Mouse (Mus musculus): ENCODE data around the gene Gm49358. TPM values are rescaled to one million over a fixed set of nuclear protein-coding genes. Genes with fewer than 3 reads are reported as not detected.
A peak's percentile ranks its signal among the peaks of the same experiment; 100 is the strongest.

Gene Gm49358
- polyA plus RNA-seq, 1 experiment: not detected

- H3K27ac ChIP-seq (ENCODE audit: insufficient read depth, low read length): no peak overlapping the region
- no peak overlapping the region for H3K4me3 ChIP-seq (replicated peaks; ENCODE audit: insufficient read depth, low read depth, low read length)
- no peaks in the 10 kb centered on the region for H3K4me1 ChIP-seq (ENCODE audit: control insufficient read depth, insufficient read depth, low read length)
- no peak for DNase-seq
- WGBS: 79% methylated on average over 4 of the region's 4 CpGs
- no peaks in the 10 kb centered on the region for H3K27me3 ChIP-seq (ENCODE audit: control insufficient read depth, insufficient read depth, low read length)
- TF ChIP-seq CTCF (IDR thresholded peaks at IDR 0.05; ENCODE audit: borderline replicate concordance, insufficient read depth, low read depth, low read length) (no peak), POLR2A (IDR thresholded peaks at IDR 0.05; ENCODE audit: borderline replicate concordance, insufficient read depth, low read length) (no peak)
These were observed 96.6 kb downstream of the Gm49358 start for GRCm38 (mm10) chr10:86860396-86860795.

GRCm38 (mm10) chr10:86862496-86862895 lies 98.7 kb downstream of the Gm49358 start:
- Histone ChIP-seq H3K27me3 (ENCODE audit: control insufficient read depth, insufficient read depth, low read length) (no peaks in the 10 kb centered on the region), H3K27ac (ENCODE audit: insufficient read depth, low read length) (no peak overlapping the region), H3K4me1 (ENCODE audit: control insufficient read depth, insufficient read depth, low read length) (no peaks in the 10 kb centered on the region), H3K4me3 (replicated peaks; ENCODE audit: insufficient read depth, low read depth, low read length) (no peak overlapping the region)
- WGBS: 80% methylated on average over 6 of the region's 6 CpGs
- TF ChIP-seq CTCF (IDR thresholded peaks at IDR 0.05; ENCODE audit: borderline replicate concordance, insufficient read depth, low read depth, low read length): no peak
- TF ChIP-seq POLR2A (IDR thresholded peaks at IDR 0.05; ENCODE audit: borderline replicate concordance, insufficient read depth, low read length): no peak
- no peak for DNase-seq

GRCm38 (mm10) chr10:86863429-86863828 lies 99.7 kb downstream of the Gm49358 start:
- no peak for DNase-seq
- H3K27ac ChIP-seq (ENCODE audit: insufficient read depth, low read length): no peak overlapping the region
- no peaks in the 10 kb centered on the region for H3K4me1 ChIP-seq (ENCODE audit: control insufficient read depth, insufficient read depth, low read length)
- TF ChIP-seq POLR2A (IDR thresholded peaks at IDR 0.05; ENCODE audit: borderline replicate concordance, insufficient read depth, low read length) (no peak), CTCF (IDR thresholded peaks at IDR 0.05; ENCODE audit: borderline replicate concordance, insufficient read depth, low read depth, low read length) (no peak)
- no peaks in the 10 kb centered on the region for H3K27me3 ChIP-seq (ENCODE audit: control insufficient read depth, insufficient read depth, low read length)
- no peak overlapping the region for H3K4me3 ChIP-seq (replicated peaks; ENCODE audit: insufficient read depth, low read depth, low read length)
- WGBS: 90% methylated on average over 6 of the region's 6 CpGs

GRCm38 (mm10) chr10:86872121-86872520 lies 108.3 kb downstream of the Gm49358 start:
- TF ChIP-seq CTCF (IDR thresholded peaks at IDR 0.05; ENCODE audit: borderline replicate concordance, insufficient read depth, low read depth, low read length) (no peak), POLR2A (IDR thresholded peaks at IDR 0.05; ENCODE audit: borderline replicate concordance, insufficient read depth, low read length) (no peak)
- Histone ChIP-seq H3K4me3 (replicated peaks; ENCODE audit: insufficient read depth, low read depth, low read length) (no peak overlapping the region), H3K27ac (ENCODE audit: insufficient read depth, low read length) (no peak overlapping the region), H3K27me3 (ENCODE audit: control insufficient read depth, insufficient read depth, low read length) (no peaks in the 10 kb centered on the region), H3K4me1 (ENCODE audit: control insufficient read depth, insufficient read depth, low read length) (no peaks in the 10 kb centered on the region)
- WGBS: 78% methylated on average over 7 of the region's 7 CpGs
- DNase-seq: no peak

- Histone ChIP-seq H3K4me3 (replicated peaks; ENCODE audit: insufficient read depth, low read depth, low read length) (no peak overlapping the region), H3K27me3 (ENCODE audit: control insufficient read depth, insufficient read depth, low read length) (no peaks in the 10 kb centered on the region), H3K4me1 (ENCODE audit: control insufficient read depth, insufficient read depth, low read length) (no peaks in the 10 kb centered on the region), H3K27ac (ENCODE audit: insufficient read depth, low read length) (no peak overlapping the region)
- no peak for TF ChIP-seq POLR2A (IDR thresholded peaks at IDR 0.05; ENCODE audit: borderline replicate concordance, insufficient read depth, low read length)
- no peak for TF ChIP-seq CTCF (IDR thresholded peaks at IDR 0.05; ENCODE audit: borderline replicate concordance, insufficient read depth, low read depth, low read length)
- DNase-seq: no peak
- 70% methylated on average over 5 of the region's 5 CpGs for WGBS
These were observed 108.8 kb downstream of the Gm49358 start for GRCm38 (mm10) chr10:86872591-86872990.

- Histone ChIP-seq H3K27ac (ENCODE audit: insufficient read depth, low read length) (no peak overlapping the region), H3K4me3 (replicated peaks; ENCODE audit: insufficient read depth, low read depth, low read length) (no peak overlapping the region), H3K27me3 (ENCODE audit: control insufficient read depth, insufficient read depth, low read length) (no peaks in the 10 kb centered on the region), H3K4me1 (ENCODE audit: control insufficient read depth, insufficient read depth, low read length) (peaks cover 5% of the 10 kb centered on the region; the same call in 1 of the 2 replicates)
- WGBS: 79% methylated on average over 7 of the region's 7 CpGs
- no peak for DNase-seq
- no peak for TF ChIP-seq POLR2A (IDR thresholded peaks at IDR 0.05; ENCODE audit: borderline replicate concordance, insufficient read depth, low read length)
- no peak for TF ChIP-seq CTCF (IDR thresholded peaks at IDR 0.05; ENCODE audit: borderline replicate concordance, insufficient read depth, low read depth, low read length)
These were observed 114.9 kb downstream of the Gm49358 start for GRCm38 (mm10) chr10:86878721-86879120.

- H3K4me1 ChIP-seq (ENCODE audit: control insufficient read depth, insufficient read depth, low read length): peaks cover 5% of the 10 kb centered on the region; the same call in 1 of the 2 replicates
- WGBS: 16% methylated on average over 5 of the region's 5 CpGs
- H3K4me3 ChIP-seq (replicated peaks; ENCODE audit: insufficient read depth, low read depth, low read length): no peak overlapping the region
- no peak for TF ChIP-seq CTCF (IDR thresholded peaks at IDR 0.05; ENCODE audit: borderline replicate concordance, insufficient read depth, low read depth, low read length)
- no peak for TF ChIP-seq POLR2A (IDR thresholded peaks at IDR 0.05; ENCODE audit: borderline replicate concordance, insufficient read depth, low read length)
- H3K27ac ChIP-seq (ENCODE audit: insufficient read depth, low read length): no peak overlapping the region
- DNase-seq: peak; percentile 34 to 67
- H3K27me3 ChIP-seq (ENCODE audit: control insufficient read depth, insufficient read depth, low read length): no peaks in the 10 kb centered on the region
These were observed 116.5 kb downstream of the Gm49358 start for GRCm38 (mm10) chr10:86880071-86880806.

- TF ChIP-seq POLR2A (IDR thresholded peaks at IDR 0.05; ENCODE audit: borderline replicate concordance, insufficient read depth, low read length) (no peak), CTCF (IDR thresholded peaks at IDR 0.05; ENCODE audit: borderline replicate concordance, insufficient read depth, low read depth, low read length) (no peak)
- no peak for DNase-seq
- H3K27ac ChIP-seq (ENCODE audit: insufficient read depth, low read length): no peak overlapping the region
- H3K4me3 ChIP-seq (replicated peaks; ENCODE audit: insufficient read depth, low read depth, low read length): no peak overlapping the region
- H3K27me3 ChIP-seq (ENCODE audit: control insufficient read depth, insufficient read depth, low read length): no peaks in the 10 kb centered on the region
- peaks cover 5% of the 10 kb centered on the region; the same call in 1 of the 2 replicates for H3K4me1 ChIP-seq (ENCODE audit: control insufficient read depth, insufficient read depth, low read length)
These were observed 117.7 kb downstream of the Gm49358 start for GRCm38 (mm10) chr10:86881448-86881847.

Other genes starting within 250 kb of the Gm49358 start
- gene Hsp90b1, start 58.5 kb upstream of the Gm49358 start, polyA plus RNA-seq (2012; rRNA removed): 189 and 192 TPM in 2 replicates
- gene Ttc41, start 58.2 kb upstream of the Gm49358 start, polyA plus RNA-seq (2012; rRNA removed): 2.7 and 2.9 TPM in 2 replicates
- gene Nt5dc3, start 15.0 kb downstream of the Gm49358 start, polyA plus RNA-seq (2012; rRNA removed): 44.2 and 48.9 TPM in 2 replicates
- gene Stab2, start 244.1 kb downstream of the Gm49358 start, polyA plus RNA-seq (2012; rRNA removed): 0.11 and 0.16 TPM in 2 replicates